Mouse (Mus musculus): ENCODE measurements around the gene Selplg.
"Not testable (repeated sequence)": the region's sequence is repeated elsewhere in the genome, so short reads cannot be mapped to it uniquely, and the experiment has no call there.

Gene Selplg

GRCm38 (mm10) chr5:113825558-113825957 is 6.9 kb downstream of the Selplg start:
- no peak for DNase-seq (ENCODE audit: low spot score in 2 of 2)

- DNase-seq (ENCODE audit: low spot score in 2 of 2) = no peak
Observed at GRCm38 (mm10) chr5:113824228-113824627, 8.2 kb downstream of the Selplg start.

- no peak for DNase-seq (ENCODE audit: low spot score in 2 of 2)
Observed at GRCm38 (mm10) chr5:113818572-113818971, 13.9 kb downstream of the Selplg start.

GRCm38 (mm10) chr5:113815638-113816152 is 16.7 kb downstream of the Selplg start:
- DNase-seq (ENCODE audit: low spot score in 2 of 2) = peak; percentile 33 to 66

- no peak for DNase-seq (ENCODE audit: low spot score in 2 of 2)
Observed at GRCm38 (mm10) chr5:113815041-113815389, 17.4 kb downstream of the Selplg start.

- no peak for DNase-seq (ENCODE audit: low spot score in 2 of 2)
Observed at GRCm38 (mm10) chr5:113814111-113815040, 18.1 kb downstream of the Selplg start.

- DNase-seq (ENCODE audit: low spot score in 2 of 2) = no peak
Observed at GRCm38 (mm10) chr5:113813608-113814007, 18.8 kb downstream of the Selplg start.

GRCm38 (mm10) chr5:113812638-113813037 is 19.8 kb downstream of the Selplg start:
- no peak for DNase-seq (ENCODE audit: low spot score in 2 of 2)

GRCm38 (mm10) chr5:113811824-113812420 is 20.5 kb downstream of the Selplg start:
- not testable (repeated sequence) for DNase-seq (ENCODE audit: low spot score in 2 of 2)

GRCm38 (mm10) chr5:113810111-113810510 is 22.3 kb downstream of the Selplg start:
- DNase-seq (ENCODE audit: low spot score in 2 of 2) = no peak

GRCm38 (mm10) chr5:113808177-113808576 is 24.3 kb downstream of the Selplg start:
- DNase-seq (ENCODE audit: low spot score in 2 of 2) = no peak

- DNase-seq (ENCODE audit: low spot score in 2 of 2) = no peak
Observed at GRCm38 (mm10) chr5:113807712-113808111, 24.7 kb downstream of the Selplg start.

GRCm38 (mm10) chr5:113806414-113806813 is 26.0 kb downstream of the Selplg start:
- no peak for DNase-seq (ENCODE audit: low spot score in 2 of 2)

GRCm38 (mm10) chr5:113805301-113805700 is 27.1 kb downstream of the Selplg start:
- no peak for DNase-seq (ENCODE audit: low spot score in 2 of 2)

GRCm38 (mm10) chr5:113804395-113804966 is 28.0 kb downstream of the Selplg start:
- no peak for DNase-seq (ENCODE audit: low spot score in 2 of 2)

GRCm38 (mm10) chr5:113800280-113800679 is 32.2 kb downstream of the Selplg start, which contains the start of gene Tmem119:
Gene Tmem119 (minus strand): TSS chr5:113800516.
- no peak for DNase-seq (ENCODE audit: low spot score in 2 of 2)

GRCm38 (mm10) chr5:113799691-113800090 is 32.8 kb downstream of the Selplg start:
- no peak for DNase-seq (ENCODE audit: low spot score in 2 of 2)

- DNase-seq (ENCODE audit: low spot score in 2 of 2) = no peak
Observed at GRCm38 (mm10) chr5:113798525-113798924, 33.9 kb downstream of the Selplg start.

GRCm38 (mm10) chr5:113797149-113797882 is 35.1 kb downstream of the Selplg start:
- DNase-seq (ENCODE audit: low spot score in 2 of 2) = no peak

GRCm38 (mm10) chr5:113796401-113797148 is 35.9 kb downstream of the Selplg start:
- DNase-seq (ENCODE audit: low spot score in 2 of 2) = no peak
